Mouse (Mus musculus) liver, embryonic 14.5 days (tissue): ENCODE measurements around the gene Slf2. TPM values are rescaled to one million over a fixed set of nuclear protein-coding genes. Genes with fewer than 3 reads are reported as not detected.

Experiments used
- ATAC-seq: fragments of 200-750 bp; cut with Nextera tagmentation; 2 replicates; pipeline ENCODE4 v1.8.0; 2017; ENCODE audit warnings: moderate number of reproducible peaks, mild to moderate bottlenecking, moderate library complexity; ENCODE audit not compliant: insufficient read depth
- DNase-seq, 3 experiments: peaks; one replicate each; pipeline ENCODE4 v3.0.0-alpha.2; 2012 to 2013; ENCODE audit warnings: low read depth in 3 of 3, low spot score in 3 of 3
- H3K27ac ChIP-seq: fragments of 300-500 bp; sonication (generic); 2 replicates; pipeline ENCODE4 v1.5.1; 2014; ENCODE audit warnings: moderate library complexity, mild to moderate bottlenecking, control low read depth, inconsistent platforms
- H3K27me3 ChIP-seq: fragments of 300-500 bp; sonication (generic); 2 replicates; pipeline ENCODE4 v1.6.1; 2014; ENCODE audit warnings: mild to moderate bottlenecking, low read length, moderate library complexity; ENCODE audit not compliant: control insufficient read depth, insufficient read depth
- H3K36me3 ChIP-seq: fragments of 300-500 bp; sonication (generic); replicated peaks from 2 replicates; pipeline ENCODE4 v1.6.1; 2014; ENCODE audit warnings: low read depth; ENCODE audit not compliant: control insufficient read depth, insufficient read depth
- H3K4me1 ChIP-seq, 2 experiments: fragments of 200-500 bp in 1 of 2; fragments of 300-500 bp in 1 of 2; sonication (generic) in 1 of 2; replicated peaks; 2 replicates each; pipeline ENCODE4 v1.6.1; 2012 to 2014; ENCODE audit warnings: antibody characterized with exemption in 1 of 2, inconsistent platforms in 1 of 2, low read length in 1 of 2; ENCODE audit not compliant: control insufficient read depth in 2 of 2, insufficient read depth in 2 of 2
- H3K4me2 ChIP-seq: fragments of 300-500 bp; sonication (generic); 2 replicates; pipeline ENCODE4 v1.6.1; 2014; ENCODE audit warnings: low read depth, mild to moderate bottlenecking, control low read depth, moderate library complexity
- H3K4me3 ChIP-seq, 2 experiments: fragments of 200-500 bp in 1 of 2; fragments of 300-500 bp in 1 of 2; sonication (generic) in 1 of 2; 2 replicates each; pipeline ENCODE4 v1.5.1; 2012 to 2014; ENCODE audit warnings: low read depth in 2 of 2, low read length in 2 of 2, mild to moderate bottlenecking in 2 of 2, control low read depth in 1 of 2, inconsistent platforms in 1 of 2, moderate library complexity in 1 of 2; ENCODE audit not compliant: insufficient read depth in 1 of 2
- H3K9ac ChIP-seq: fragments of 300-500 bp; sonication (generic); replicated peaks from 2 replicates; pipeline ENCODE4 v1.6.1; 2014; ENCODE audit warnings: mild to moderate bottlenecking, control low read depth, moderate library complexity
- H3K9me3 ChIP-seq: fragments of 300-500 bp; sonication (generic); 2 replicates; pipeline ENCODE4 v1.6.1; 2016; ENCODE audit warnings: low read length, mixed read lengths; ENCODE audit not compliant: control insufficient read depth
- CTCF ChIP-seq: IDR thresholded peaks from 2 replicates; pipeline ENCODE4 v1.5.1; 2016; ENCODE audit warnings: antibody characterized with exemption, low read depth, control low read depth
- EP300 ChIP-seq: IDR thresholded peaks from 2 replicates; pipeline ENCODE4 v1.6.1; 2016; ENCODE audit warnings: antibody characterized with exemption, low read depth
- WGBS: fragments of 180-500 bp; shearing (Covaris S2); extraction: QIAGEN DNeasy Blood & Tissue Kit; methylation state at CpG from one replicate; pipeline ENCODE4 v1.1.7; 2014; ENCODE audit not compliant: insufficient replicate concordance; 5-methylcytosine and 5-hydroxymethylcytosine counted together
- polyA plus RNA-seq, 2 experiments: library from polyadenylated mRNA; depleted of rRNA in 1 of 2; stranded (reverse) in 1 of 2; unstranded in 1 of 2; fragments of >200 nt; fragmentation: Nextera tagmentation in 1 of 2; extraction: Ambion mirVana in 1 of 2; gene quantifications; 2 replicates each; pipeline versions ENCODE4 v1.2.1 to v1.2.3; 2012 to 2014

Slf2 gene
- polyA plus RNA-seq, 2 experiments: 8.6 to 11.1 TPM

- Histone ChIP-seq H3K4me2 (no peak overlapping the region), H3K27me3 (no peaks in the 10 kb centered on the region; the same call in 1 of the 2 replicates), H3K27ac (no peak overlapping the region), H3K4me3 (no peak overlapping the region), H3K9ac (no peak overlapping the region), H3K36me3 (no peaks in the 10 kb centered on the region; the same call in 1 of the 2 replicates), H3K4me1 (peaks cover 3% of the 10 kb centered on the region in 2 experiments; a peak in 3 of 4 replicates), H3K9me3 (no peaks in the 10 kb centered on the region)
- TF ChIP-seq EP300: no peak
- no peak for TF ChIP-seq CTCF
- ATAC-seq (no peak), DNase-seq (no peak)
- WGBS: 74% methylated on average over 15 of the region's 15 CpGs
These were observed 90.4 kb downstream of the Slf2 start for GRCm38 (mm10) chr19:45021362-45021761.

GRCm38 (mm10) chr19:45023993-45024392 lies 93.0 kb downstream of the Slf2 start:
- no peaks in the 10 kb centered on the region; the same call in 1 of the 2 replicates for H3K36me3 ChIP-seq
- no peak overlapping the region for H3K4me3 ChIP-seq
- no peak overlapping the region for H3K9ac ChIP-seq
- no peaks in the 10 kb centered on the region; a peak in 1 of 4 replicates for H3K4me1 ChIP-seq
- DNase-seq: no peak
- no peaks in the 10 kb centered on the region for H3K27me3 ChIP-seq
- no peak overlapping the region for H3K4me2 ChIP-seq
- ATAC-seq: no peak
- H3K9me3 ChIP-seq: no peaks in the 10 kb centered on the region
- no peak for TF ChIP-seq EP300
- no peak for TF ChIP-seq CTCF
- 77% methylated on average over 11 of the region's 11 CpGs for WGBS
- no peak overlapping the region for H3K27ac ChIP-seq

GRCm38 (mm10) chr19:45024775-45025174 lies 93.8 kb downstream of the Slf2 start:
- no peak for DNase-seq

GRCm38 (mm10) chr19:45025937-45026568 lies 95.1 kb downstream of the Slf2 start:
- 90% methylated on average over 37 of the region's 37 CpGs for WGBS
- DNase-seq: no peak
- no peak overlapping the region for H3K27ac ChIP-seq
- TF ChIP-seq CTCF (no peak), EP300 (no peak)
- H3K4me3 ChIP-seq: no peak overlapping the region
- no peaks in the 10 kb centered on the region for H3K27me3 ChIP-seq
- no peaks in the 10 kb centered on the region; the same call in 1 of the 2 replicates for H3K36me3 ChIP-seq
- no peak overlapping the region for H3K4me2 ChIP-seq
- H3K9me3 ChIP-seq: no peaks in the 10 kb centered on the region
- no peak for ATAC-seq
- no peak overlapping the region for H3K9ac ChIP-seq
- H3K4me1 ChIP-seq: peaks cover 0 to 2% of the 10 kb centered on the region in 2 experiments; a peak in 1 of 4 replicates

More at GRCm38 (mm10) chr19:45024775-45025174, 93.8 kb downstream of the Slf2 start:
- Histone ChIP-seq H3K27me3 (no peaks in the 10 kb centered on the region), H3K27ac (no peak overlapping the region), H3K9me3 (no peaks in the 10 kb centered on the region), H3K9ac (no peak overlapping the region), H3K36me3 (no peaks in the 10 kb centered on the region; the same call in 1 of the 2 replicates), H3K4me1 (no peaks in the 10 kb centered on the region), H3K4me2 (no peak overlapping the region), H3K4me3 (no peak overlapping the region)
- TF ChIP-seq CTCF (no peak), EP300 (no peak)
- WGBS: 88% methylated on average over 20 of the region's 20 CpGs
- no peak for ATAC-seq

GRCm38 (mm10) chr19:45026958-45027670 lies 96.2 kb downstream of the Slf2 start:
- 70% methylated on average over 6 of the region's 6 CpGs for WGBS

More at GRCm38 (mm10) chr19:45026958-45027670, 96.2 kb downstream of the Slf2 start:
- ATAC-seq (no peak), DNase-seq (no peak)
- Histone ChIP-seq H3K4me2 (no peak overlapping the region), H3K4me3 (no peak overlapping the region), H3K27ac (no peak overlapping the region), H3K9me3 (no peaks in the 10 kb centered on the region), H3K36me3 (no peaks in the 10 kb centered on the region; the same call in 1 of the 2 replicates), H3K9ac (no peak overlapping the region), H3K4me1 (peaks cover 0 to 2% of the 10 kb centered on the region in 2 experiments; a peak in 1 of 4 replicates), H3K27me3 (no peaks in the 10 kb centered on the region)
- TF ChIP-seq EP300: no peak
